Mouse (Mus musculus) yolk sac, embryonic 10.5 days (tissue): ENCODE measurements at regions not wholly inside any gene's neighbourhood (a gene's known extent, or its start where the extent isn't known, plus 50 kb on each side); places are given as distances from the start of the nearest gene placed in this dataset.
A peak's percentile ranks its signal among the peaks of the same experiment; 100 is the strongest.
"Not testable (repeated sequence)": the region's sequence is repeated elsewhere in the genome, so short reads cannot be mapped to it uniquely, and the experiment has no call there.

Experiments used
- DNase-seq: peaks from one replicate; pipeline ENCODE4 v3.0.0-alpha.2; 2017; ENCODE audit warnings: low spot score

DNA sequence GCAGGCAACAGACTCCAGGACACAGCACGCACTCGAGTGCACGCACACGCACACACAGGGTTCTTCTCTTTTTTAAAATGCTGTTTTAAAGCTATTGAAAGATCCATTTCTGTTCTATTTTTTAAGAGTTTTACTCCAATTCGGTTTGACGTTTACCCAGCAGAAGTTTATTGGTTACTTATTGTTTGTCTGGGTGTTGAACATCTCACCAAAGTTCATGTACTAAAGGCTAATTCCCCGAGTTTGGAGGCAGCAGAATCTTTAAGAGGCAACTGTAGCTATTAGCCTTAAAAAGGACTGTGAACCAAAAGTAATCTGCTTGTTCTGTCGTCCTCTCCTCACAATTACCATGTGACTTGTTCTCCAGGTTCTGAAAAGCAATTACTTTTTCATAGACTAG is 263.0 kb upstream of the Nfia start:
- DNase-seq: no peak

DNA sequence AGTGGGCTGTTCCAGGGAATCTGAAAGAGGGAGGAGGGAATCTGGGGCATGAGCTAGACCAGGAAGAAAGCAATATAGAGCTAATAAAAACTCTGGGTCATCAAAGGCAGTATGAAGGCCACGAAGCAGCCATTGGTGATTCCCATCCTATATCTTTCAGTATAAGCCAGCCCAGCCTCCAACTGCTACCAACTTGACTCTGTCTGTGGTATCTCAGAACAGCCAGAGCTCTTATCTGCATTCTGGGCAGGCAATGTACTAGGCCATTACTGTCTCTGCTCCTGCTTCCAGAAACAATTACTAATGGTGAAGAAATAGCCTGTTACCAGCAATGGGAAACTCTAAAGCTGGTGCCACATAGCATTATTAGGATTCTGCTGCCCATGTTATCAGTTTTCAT is 266.8 kb upstream of the Nfia start:
- DNase-seq: no peak

DNA sequence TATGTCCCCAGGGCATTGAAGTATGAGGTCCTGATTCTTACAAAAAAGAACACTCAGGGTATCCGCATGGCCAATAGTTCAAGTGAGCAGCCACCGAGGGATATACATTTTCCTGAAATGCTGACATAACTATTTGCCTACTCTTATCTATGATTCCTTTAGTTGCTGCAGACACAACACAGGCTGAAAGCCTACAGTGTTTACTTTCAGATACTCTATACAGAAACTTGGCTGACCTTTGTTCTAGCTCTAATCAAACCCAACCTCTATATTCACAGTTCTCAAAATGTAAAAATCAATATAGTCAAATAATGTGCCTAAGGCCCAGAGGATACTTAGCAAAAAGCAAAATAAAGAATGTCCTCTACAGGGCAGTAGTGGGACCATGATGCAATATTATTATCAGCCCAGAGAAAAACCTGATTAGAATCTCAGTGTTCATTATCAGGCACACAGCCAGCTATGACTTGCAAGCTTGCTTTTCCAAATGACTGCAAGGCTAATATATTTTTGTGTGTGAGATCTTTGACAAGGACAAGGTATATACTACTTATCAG is 281.2 kb upstream of the Nfia start:
- DNase-seq: no peak

DNA sequence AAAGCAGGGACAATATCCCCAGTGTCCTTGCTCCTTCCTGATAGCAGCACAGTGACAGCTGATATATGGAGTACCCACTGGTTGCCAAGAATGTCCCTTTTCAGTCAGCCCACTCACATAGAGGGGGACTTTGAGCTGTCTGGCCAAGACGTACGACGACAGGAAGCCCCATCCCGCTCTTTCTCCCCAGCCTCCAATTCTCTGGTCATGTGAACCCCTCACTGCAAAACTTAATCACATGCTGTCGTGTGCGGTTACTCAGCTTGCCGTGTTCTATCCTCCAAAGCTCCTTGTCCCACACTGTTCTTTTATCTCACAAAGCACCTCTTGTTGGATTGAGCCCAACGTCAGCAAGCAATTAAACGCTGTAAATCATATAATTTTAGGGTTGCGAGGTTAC is 286.2 kb upstream of the Nfia start:
- DNase-seq: no peak

DNA sequence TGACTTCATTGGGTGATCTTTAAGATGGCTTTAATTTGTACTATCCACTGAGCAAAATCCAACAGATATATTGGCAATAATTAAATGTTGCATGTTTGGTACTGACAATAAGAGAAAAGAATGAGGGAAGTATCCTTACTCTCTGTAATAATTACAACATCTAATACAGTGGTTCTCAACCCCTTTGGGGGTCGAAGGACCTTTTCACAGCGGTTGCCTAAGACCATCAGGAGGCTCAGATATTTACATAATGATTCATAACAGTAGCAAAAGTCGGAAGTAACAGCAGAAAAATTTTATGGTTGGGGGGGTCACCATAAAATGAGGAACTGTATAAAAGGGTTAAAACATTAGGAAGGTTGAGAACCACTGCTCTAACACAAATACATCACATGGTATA is 287.3 kb upstream of the Nfia start:
- DNase-seq: no peak

DNA sequence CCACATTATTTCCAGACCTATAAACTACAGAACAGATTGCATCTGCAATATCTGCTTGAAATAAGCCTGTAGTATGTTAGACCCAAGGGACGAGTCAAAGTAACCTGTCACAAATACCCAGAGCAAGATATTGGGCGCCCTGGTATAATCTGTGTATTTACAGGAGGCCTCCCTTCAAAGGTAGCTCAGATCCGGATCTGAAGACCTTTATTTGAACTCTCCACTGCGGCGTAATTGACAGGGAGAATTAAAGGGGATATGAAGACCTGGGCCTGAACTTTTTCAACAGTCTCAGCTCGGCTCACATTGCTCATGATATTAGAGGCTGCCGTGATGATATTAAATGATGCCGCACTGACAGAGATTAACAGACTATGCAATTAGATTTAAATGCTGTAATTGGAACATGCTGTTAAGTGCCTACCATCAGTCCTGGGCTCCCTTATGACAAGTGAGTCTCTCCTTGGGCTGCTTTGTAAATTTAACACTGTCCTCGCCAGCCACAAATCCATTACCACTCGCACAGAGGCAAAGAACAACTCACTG is 289.8 kb upstream of the Nfia start:
- DNase-seq: no peak

DNA sequence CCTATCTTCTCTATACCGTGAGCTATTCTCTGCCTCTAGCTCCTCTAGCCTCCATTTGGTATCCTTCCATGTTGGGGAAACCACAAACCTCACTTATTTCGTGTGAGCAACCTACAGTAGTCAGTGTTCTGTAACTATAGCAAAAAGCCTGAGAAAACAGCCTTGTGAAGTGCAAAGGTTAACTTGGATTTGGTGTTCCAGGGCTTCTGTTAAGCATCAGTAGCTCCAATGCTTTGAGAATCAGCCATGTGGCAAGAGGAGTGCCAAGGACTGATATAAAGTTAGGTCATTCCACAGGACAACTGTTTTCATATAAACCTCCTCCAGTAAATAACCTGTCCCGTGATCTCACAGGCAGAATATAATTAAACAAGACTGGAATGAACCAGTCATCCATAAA is 290.7 kb upstream of the Nfia start:
- no peak for DNase-seq

DNA sequence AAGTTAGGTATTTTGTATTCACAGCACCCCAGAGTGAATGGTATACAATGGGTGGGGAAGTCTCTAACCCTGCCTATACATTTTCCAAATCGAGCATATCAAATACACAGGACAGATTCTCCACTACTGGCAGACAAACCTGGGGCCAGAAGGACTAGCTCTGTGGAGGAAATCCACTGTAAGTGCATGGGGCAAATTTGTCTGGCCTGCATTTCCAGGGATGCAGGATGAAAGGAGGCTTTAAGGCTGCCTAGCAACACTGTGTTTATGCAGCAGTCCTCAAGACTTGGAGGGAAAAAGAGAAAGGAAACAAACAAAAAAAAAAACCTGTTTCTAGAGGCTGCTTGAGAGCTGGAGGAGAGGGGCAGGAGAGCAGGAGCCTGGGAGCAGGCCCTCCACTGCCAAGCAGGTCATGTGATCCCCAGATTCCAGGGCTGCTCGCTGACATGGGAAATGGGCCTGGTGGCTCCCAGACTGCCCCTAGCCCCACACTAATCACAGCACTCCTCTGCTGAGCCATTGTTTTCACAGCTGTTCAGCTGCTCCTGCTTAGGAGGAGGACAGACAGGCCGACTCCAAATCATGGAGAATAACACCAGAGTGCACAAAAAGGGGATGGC is 293.7 kb upstream of the Gm10192 start:
- DNase-seq: peak; percentile 52

DNA sequence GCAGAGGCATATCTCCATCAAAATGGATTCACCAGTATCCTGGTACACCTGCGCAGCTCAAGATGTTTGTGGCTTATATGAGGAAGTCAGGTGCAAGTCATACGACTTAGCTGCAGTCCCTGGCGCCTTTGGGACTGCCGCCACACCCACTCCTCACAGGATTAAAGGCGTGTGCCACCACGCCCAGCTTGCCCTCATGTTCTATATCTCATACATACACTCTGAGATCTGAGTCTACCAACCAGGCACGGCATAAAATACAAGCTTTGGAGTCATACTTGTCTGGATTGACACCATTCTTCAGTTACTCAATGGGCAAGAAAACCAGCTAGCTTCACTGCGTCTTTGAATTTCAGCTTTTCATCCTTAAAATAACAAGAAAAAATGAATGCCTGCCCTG is 290.5 kb upstream of the Gm10192 start:
- DNase-seq: not testable (repeated sequence)

DNA sequence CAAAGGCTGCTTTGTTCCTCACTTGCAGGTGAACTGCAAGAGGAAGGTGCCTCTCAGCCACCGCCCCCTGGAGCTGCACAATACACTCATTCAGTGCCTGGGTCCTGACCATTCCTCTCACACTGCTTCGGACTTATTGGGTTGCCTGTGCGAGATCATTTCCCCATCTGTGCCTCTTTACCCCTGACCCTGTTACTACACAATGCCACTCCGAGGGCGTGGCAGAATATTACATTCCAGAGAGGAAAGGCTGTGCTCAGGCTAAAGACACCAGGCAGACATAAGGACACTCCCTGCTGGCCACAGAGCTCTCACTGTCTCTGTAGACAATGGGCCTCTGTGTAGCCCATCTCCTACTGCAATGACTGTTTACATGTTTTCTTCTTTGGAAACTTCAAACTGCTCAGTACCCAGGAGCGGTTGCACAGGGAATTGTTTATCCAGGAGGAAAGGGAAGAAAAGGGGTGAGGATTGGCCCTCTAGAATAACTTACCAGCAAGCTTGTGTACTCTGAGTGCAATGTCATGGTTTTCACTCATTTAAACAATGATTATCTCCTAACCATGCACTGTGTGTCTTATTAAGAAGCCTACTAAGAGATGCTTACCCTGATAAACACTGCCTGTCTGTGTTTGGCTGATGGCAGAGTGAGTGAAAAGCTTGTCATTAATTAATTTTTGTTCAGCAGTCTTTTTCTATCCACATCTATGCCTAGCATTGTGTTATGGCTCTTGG is 283.1 kb upstream of the Gm10192 start:
- no peak for DNase-seq

DNA sequence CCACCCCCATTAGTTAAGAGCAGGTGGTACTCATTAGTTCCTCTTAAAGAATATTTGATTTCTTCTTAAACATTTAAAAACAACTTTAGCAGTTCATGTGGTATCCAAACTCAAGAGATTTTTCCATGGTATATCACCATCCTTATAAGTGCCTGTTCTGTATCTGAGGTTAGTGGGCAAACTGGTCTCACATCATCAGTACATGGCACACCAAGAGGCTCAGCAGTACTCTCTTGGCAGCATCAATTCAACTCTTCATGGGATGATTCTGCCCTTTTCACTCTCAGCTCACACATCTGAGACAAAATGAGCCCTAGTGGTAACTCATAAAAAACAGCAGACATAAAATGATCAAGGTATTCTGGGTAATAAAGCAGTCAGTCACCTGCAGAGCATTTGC is 282.6 kb upstream of the Gm10192 start:
- no peak for DNase-seq

DNA sequence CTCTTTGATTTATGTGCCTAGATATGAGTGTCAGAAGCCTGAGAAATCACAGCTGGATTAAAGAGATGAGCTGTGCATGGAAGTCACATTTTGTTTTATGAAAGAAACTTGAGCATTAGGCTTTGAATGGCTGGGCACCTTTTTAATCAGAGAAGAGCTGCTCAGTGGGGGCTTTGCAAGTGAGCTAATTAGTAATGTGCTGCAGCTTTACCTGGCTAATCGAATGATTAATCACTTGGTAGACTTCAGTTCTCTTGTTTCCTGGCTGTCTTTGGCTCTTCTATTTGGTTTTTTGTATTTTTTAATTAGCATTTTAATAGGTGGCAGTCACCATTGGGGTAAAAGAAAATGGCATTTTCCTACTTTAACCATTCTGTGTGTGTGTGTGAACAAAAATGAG is 278.2 kb upstream of the Gm10192 start:
- DNase-seq: no peak

DNA sequence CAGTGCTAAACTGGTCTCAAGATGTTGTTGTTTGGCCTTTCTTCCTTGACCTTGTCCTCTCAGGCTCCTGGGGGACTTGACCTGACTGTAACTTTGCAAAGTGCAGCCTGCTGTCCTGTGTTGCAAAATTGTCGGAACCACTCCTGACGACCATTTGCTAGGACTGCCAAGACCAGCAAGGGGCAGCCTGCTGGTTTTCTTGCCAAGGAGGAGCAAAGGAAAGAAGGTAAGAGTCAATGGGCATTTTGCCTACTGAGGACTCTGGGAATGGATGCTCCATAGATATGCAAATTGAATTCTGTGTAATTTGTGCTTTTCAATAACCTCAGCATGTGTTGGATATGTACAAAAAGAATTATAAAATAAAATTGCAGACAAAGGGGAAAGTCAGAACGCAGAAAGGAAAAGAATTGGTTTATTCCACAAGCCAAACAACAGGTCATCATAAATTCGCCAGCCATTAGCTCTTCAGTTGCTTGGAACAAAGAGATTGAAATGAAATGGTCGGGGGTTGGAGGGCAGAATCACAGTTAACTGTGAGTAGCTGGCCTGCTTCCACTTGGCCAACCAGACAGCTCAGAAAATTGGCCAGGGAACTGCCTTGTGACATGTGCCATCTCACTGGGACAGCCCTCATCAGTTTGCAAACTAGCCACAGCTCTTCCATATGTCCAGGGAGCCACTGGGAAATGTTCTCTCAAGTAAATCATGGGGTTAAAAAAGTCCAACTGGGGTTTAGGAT is 256.5 kb upstream of the Gm10192 start:
- DNase-seq: no peak

DNA sequence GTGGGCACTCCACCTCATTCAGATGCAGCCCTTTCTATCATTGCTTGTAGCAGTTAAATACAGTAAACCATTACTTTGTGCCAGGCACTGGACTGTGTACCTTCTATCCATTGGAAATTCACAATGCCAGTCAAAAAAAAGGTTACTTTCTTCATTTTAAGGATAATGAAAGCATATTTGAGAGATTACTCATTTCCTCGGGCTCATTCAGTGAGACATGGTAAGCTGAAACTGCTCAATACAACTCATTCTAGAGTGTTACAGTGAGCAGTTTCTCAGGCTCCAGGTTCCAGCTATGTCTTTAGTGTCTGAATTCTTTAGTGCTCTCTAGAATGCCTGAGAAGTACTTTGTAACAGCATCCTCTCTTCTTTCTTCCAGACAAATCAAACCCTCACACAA is 249.7 kb upstream of the Gm10192 start:
- no peak for DNase-seq

DNA sequence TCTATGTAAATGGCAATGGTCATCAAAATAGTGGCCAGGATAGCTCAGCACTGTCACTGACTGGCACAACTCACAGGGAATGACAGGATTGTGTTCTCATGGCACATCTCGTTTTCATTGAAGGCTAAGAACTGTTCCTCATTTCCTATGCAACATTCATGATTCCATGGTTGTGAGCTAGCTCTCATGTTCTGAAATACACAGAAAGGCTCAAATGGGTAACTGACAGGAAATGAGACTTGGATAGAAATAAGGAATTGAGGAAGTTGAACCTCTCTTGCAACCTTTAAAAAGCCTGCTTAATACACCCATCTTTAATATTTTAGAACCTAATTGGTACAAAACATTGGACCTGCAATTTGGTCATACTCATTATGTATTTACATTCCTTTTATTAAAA is 249.1 kb upstream of the Gm10192 start:
- no peak for DNase-seq

DNA sequence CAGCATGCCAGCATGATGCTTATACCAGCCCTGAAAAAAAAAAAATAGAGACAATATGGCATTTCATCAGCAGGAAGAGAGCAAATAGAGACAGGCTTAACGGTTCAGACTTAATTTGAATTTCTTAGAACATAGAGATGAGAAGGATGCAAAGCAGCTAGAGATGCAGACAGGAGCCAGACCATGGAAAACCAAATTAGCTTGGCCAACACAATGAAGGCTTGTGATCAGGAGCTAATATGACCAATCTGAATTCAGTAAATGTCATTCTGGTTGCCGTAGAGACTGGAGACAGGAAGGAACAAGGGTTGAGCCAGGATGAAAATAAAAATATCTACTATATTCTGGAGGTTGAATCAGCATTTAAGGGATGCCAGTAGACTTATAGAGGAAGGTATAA is 248.3 kb upstream of the Gm10192 start:
- no peak for DNase-seq

DNA sequence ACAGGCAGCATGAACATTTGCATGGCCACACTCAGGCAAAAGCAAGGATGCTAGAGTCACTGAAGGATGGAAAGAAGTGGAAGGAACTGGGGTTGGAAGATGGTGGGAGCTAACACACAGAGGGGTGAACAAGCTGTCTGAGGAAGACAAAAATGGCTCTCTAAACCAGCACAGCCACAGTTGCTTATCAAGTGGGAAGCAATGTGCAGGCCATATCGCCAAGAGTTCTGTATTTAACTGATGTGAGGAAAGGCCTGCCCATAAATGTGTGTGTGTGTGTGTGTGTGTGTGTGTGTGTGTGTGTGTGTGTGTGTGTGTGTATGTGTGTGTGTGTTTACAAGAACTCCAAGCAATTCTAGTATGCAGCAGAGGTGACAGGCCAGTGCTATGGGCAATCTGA is 236.9 kb upstream of the Gm10192 start:
- DNase-seq: no peak

DNA sequence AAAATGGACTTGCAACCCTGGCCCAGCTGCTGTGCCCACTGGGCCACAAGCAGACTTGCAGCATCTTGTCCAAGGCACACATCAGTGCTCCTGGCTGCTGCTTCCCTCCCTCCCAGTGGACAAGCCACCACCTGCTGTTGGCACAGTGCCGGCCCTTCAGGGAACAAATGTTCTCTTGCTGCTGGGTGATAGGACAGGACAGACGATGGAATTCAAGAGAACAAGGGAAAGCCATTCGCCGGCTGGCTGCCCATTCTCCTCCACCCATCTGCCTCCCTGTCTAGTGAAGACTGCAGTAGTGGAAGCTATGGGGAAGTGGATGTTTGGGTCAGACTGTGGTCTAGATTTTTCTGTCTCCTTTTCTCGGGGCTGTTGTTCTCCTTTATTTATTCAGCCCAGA is 235.7 kb upstream of the Gm10192 start:
- DNase-seq: no peak

DNA sequence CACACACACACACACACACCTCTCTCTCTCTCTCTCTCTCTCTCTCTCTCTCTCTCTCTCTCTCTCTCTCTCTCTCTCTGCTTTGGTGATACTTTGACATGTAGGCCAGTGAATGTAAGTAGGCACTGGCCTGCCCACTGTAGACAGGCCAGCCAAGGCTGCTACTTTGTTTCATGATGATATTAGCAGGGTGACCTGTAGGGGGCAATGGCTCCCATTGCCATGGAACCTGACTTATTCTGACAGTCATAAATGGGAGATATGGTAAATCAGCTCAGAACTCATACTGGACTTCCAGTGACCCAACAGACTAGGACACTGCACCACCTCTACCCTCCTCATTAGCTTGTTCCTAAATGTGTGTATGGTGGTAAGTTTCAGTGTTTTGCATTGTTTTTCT is 235.0 kb upstream of the Gm10192 start:
- DNase-seq: no peak

DNA sequence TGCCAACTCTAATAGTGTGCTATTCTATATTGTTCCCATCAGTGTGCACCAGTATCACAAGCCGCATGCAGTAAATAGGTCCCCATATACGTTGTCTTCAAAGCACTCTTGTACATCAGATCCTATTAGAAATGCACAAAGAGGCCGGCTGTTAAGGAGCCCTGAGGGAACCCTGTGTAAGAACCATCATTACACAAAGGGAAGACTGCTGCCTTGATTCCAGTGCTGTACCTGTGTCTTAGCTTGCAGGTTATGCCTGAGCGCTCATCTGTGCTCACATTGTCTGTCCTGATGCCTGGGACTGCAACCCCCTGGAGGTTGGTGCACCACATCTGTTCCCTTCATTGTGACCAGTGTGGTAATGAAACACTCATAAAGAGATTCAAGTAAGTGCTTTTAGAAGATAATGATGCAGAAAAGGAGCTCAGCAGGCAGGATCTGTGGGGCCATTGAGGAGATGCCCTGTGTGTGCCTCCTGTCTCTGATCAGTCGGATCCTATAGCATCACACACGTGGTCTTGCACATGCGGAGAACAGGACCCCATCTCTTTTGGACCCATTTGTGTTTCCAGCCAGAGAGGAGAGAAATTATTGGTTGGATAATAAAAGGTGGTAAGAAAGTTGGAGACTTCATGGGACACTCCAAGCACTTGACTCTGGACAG is 225.8 kb upstream of the Gm10192 start:
- no peak for DNase-seq

DNA sequence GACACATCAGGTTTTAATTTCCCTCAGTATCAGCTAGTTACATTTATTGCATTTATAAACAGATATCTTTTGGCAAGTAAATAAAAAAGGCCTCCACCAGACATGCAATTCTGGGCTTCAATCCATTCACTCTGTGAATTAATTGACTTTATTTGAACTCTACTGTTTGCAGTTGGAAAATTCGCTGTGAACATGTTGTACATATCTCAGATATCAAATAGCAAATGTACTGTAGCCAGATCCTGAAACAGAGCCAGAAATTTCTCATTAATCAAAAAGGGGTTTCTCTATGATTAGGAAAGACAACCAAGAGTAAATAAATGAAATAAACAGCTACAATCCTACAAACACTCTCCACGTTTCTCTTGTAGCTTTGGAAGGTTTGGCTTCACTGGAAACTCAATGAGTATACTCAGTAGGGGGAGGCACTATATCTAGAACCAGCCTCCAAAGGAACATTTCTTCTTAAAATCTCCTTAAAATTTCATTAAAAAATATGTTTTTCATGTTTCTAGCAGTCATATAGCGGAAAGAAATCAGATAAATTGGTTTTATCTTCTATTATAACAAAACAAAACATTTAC is 211.8 kb upstream of the Gm10192 start:
- DNase-seq: no peak

DNA sequence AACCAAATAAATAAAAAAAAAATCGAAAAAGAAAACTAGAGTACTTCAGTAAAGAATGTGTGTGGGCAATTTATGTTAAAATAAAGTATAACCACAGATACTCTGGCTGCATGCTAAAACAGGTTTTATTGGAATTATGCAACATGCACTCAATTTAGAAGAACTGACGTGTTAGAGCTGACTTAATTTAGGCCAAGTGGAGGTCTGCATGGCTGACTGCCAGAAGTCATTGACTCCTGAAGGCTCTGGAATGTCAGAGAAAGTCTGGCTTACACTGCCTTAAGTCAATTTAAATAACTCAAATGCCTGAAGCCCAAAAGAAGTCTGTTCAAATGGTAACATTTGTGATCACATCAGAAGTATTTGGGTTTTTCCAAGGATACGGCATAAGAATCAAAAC is 198.1 kb upstream of the Gm10192 start:
- DNase-seq: no peak
